Comparison of ENCODE assay signal across 8 mouse cellular contexts in genomic region chr19:28011396-28011717, GRCm38 (mm10). TPM values are rescaled to one million over a fixed set of nuclear protein-coding genes. Genes with fewer than 3 reads are reported as not detected.
DNase-seq lines count a peak whose midpoint lies in the region; ATAC-seq lines count a peak whose summit lies in the region.

No protein-coding gene starts in this region.

- peak overlapping the region; percentile 100 for H3K27ac ChIP-seq in hindbrain, embryonic 15.5 days (replicated peaks)

- no peaks in the 10 kb centered on the region for H3K36me3 ChIP-seq in hindbrain, embryonic 15.5 days

- H3K4me3 ChIP-seq in hindbrain, embryonic 15.5 days, result peak overlapping the region; percentile 98

- H3K27me3 ChIP-seq in hindbrain, embryonic 15.5 days, result no peaks in the 10 kb centered on the region

- 0% methylated on average over 27 of the region's 30 CpGs for WGBS in hindbrain, embryonic 15.5 days

- H3K4me1 ChIP-seq in hindbrain, embryonic 15.5 days (replicated peaks), result peaks cover 12% of the 10 kb centered on the region

- H3K4me2 ChIP-seq in hindbrain, embryonic 15.5 days, result peak overlapping the region; percentile 61

- ATAC-seq in hindbrain, embryonic 15.5 days (ENCODE audit: low FRiP score, low read depth), result peak; percentile 99

- DNase-seq in WW6 (ENCODE audit: low read depth, low spot score), result peak; percentile 87
- peak; percentile 94 to 96 for DNase-seq in cerebellum, postnatal 25 days
- peak; percentile 95 to 96 for DNase-seq in frontal cortex, postnatal 36 days (ENCODE audit: low spot score in 2 of 2)
- peak; percentile 97 to 98 for DNase-seq in layer of hippocampus, postnatal 36 days
- peak; percentile 94 for DNase-seq in lung, postnatal 25 days (ENCODE audit: low spot score)
- DNase-seq in retina, postnatal 1 day, result peak; percentile 99
- peak; percentile 96 for DNase-seq in thymus, postnatal 4 days

- H3K9ac ChIP-seq in hindbrain, embryonic 15.5 days, result peak overlapping the region; percentile 85

- H3K9me3 ChIP-seq in hindbrain, embryonic 15.5 days, result no peaks in the 10 kb centered on the region

RNA-seq across cellular contexts. Expression of gene Rfx3, which starts 0.4 kb away (rescaled TPM):
- polyA plus RNA-seq in hindbrain, embryonic 15.5 days (2015; fragmentation: Nextera tagmentation; extraction: Ambion mirVana), result 26.0 and 26.2 TPM in 2 replicates
- 100 to 1,000 TPM; 141 to 146 TPM for total RNA-seq in layer of hippocampus, postnatal 36 days (2021)

Comparison
In these comparisons a context has a peak if more than half of its experiments do, and no peak if none do; other contexts are left out.
1. Peak in every context shown above with its lines: DNase-seq, ATAC-seq, H3K4me3 ChIP-seq and H3K27ac ChIP-seq.